32 mouse cellular contexts compared by ENCODE assay signal in genomic region chr4:82634365-82634764, GRCm38 (mm10).
DNase-seq lines count a peak whose midpoint lies in the region; ATAC-seq and TF ChIP-seq lines count a peak whose summit lies in the region.
"Had no signal": no experiment of that assay in that cellular context is flagged by ENCODE, and none has a peak within 500 bp of the region (broad histone marks: within the 10 kb centered on the region; RNA-seq: fewer than 3 reads in every experiment).

No protein-coding gene starts in this region.

- ATAC-seq in heart, embryonic 12.5 days (ENCODE audit: insufficient number of reproducible peaks, low FRiP score): no peak
- ATAC-seq in limb, embryonic 11.5 days (ENCODE audit: insufficient number of reproducible peaks, low FRiP score, low TSS enrichment, low read depth): 0 out of 2 replicates have a peak, but pooled peaks have one; percentile 76
- peak; percentile 60; the same call in 1 of the 2 replicates for ATAC-seq in limb, embryonic 14.5 days (ENCODE audit: low FRiP score, low read depth)
- ATAC-seq: forebrain, embryonic 15.5 days; inflammation-experienced regulatory T-cells, adult 6 months; intestine, embryonic 16.5 days; Patski had no signal

- H3K4me2 ChIP-seq in heart, embryonic 12.5 days: no peak overlapping the region
- no peak overlapping the region for H3K4me2 ChIP-seq in limb, embryonic 11.5 days (ENCODE audit: low read depth, severe bottlenecking)
- H3K4me2 ChIP-seq in limb, embryonic 14.5 days (replicated peaks; ENCODE audit: low read depth, low read length, severe bottlenecking): no peak overlapping the region
- H3K4me2 ChIP-seq: embryonic facial prominence, embryonic 13.5 days; forebrain, embryonic 12.5 days; forebrain, embryonic 15.5 days; heart, embryonic 11.5 days; heart, embryonic 15.5 days; hindbrain, embryonic 12.5 days; hindbrain, embryonic 15.5 days had no signal

- TF ChIP-seq POLR2A in limb, embryonic 14.5 days (IDR thresholded peaks at IDR 0.05; ENCODE audit: borderline replicate concordance, extremely low read depth, insufficient read depth, insufficient read length): no peak

- DNase-seq in heart, adult 11 months: peak; percentile 40
- peak; percentile 77 for DNase-seq in limb, embryonic 11.5 days (ENCODE audit: low spot score)
- DNase-seq in limb, embryonic 14.5 days (ENCODE audit: low spot score): no peak
- DNase-seq in heart, postnatal 14 days: no peak
- no peak for DNase-seq in heart, adult 9 months (ENCODE audit: low spot score in 2 of 2)
- no peak for DNase-seq in heart, adult 18-20 months
- DNase-seq: adrenal gland, postnatal 10 days; adrenal gland, postnatal 36 days; B cell, adult 2 months; cerebellum, adult 18-20 months; cerebellum, adult 9-10 months; cerebellum, postnatal 14 days; gastrocnemius, adult 2 months; gastrocnemius, postnatal 14 days; heart, adult 2 months; heart, postnatal 10 days; heart, postnatal 4 days had no signal

- no peak overlapping the region for H3K27ac ChIP-seq in heart, embryonic 12.5 days (ENCODE audit: poor library complexity, severe bottlenecking)
- no peak overlapping the region for H3K27ac ChIP-seq in limb, embryonic 11.5 days (replicated peaks; ENCODE audit: low read depth, low read length)
- H3K27ac ChIP-seq in limb, embryonic 14.5 days (replicated peaks; ENCODE audit: low read depth, low read length): no peak overlapping the region
- H3K27ac ChIP-seq: embryonic facial prominence, embryonic 10.5 days; embryonic facial prominence, embryonic 13.5 days; forebrain, embryonic 12.5 days; forebrain, embryonic 15.5 days; gastrocnemius, adult 2 months; heart, adult 2 months; heart, embryonic 15.5 days; hindbrain, embryonic 12.5 days; hindbrain, embryonic 15.5 days had no signal

- no peaks in the 10 kb centered on the region for H3K36me3 ChIP-seq in heart, embryonic 12.5 days
- H3K36me3 ChIP-seq in limb, embryonic 11.5 days (ENCODE audit: control insufficient read depth, insufficient read depth, low read length): no peaks in the 10 kb centered on the region
- no peaks in the 10 kb centered on the region for H3K36me3 ChIP-seq in limb, embryonic 14.5 days (ENCODE audit: control insufficient read depth, insufficient read depth, low read length)
- H3K36me3 ChIP-seq: embryonic facial prominence, embryonic 10.5 days; embryonic facial prominence, embryonic 13.5 days; forebrain, embryonic 12.5 days; forebrain, embryonic 15.5 days; G1E; heart, embryonic 15.5 days; hindbrain, embryonic 12.5 days; hindbrain, embryonic 15.5 days had no signal

- H3K4me3 ChIP-seq in heart, embryonic 12.5 days: no peak overlapping the region
- H3K4me3 ChIP-seq in limb, embryonic 11.5 days (ENCODE audit: low read depth, low read length): no peak overlapping the region
- no peak overlapping the region for H3K4me3 ChIP-seq in limb, embryonic 14.5 days (replicated peaks; ENCODE audit: low read length)
- H3K4me3 ChIP-seq: embryonic facial prominence, embryonic 10.5 days; embryonic facial prominence, embryonic 13.5 days; erythroblast, embryonic 14.5 days; forebrain, embryonic 12.5 days; forebrain, embryonic 15.5 days; gastrocnemius, adult 2 months; heart, adult 2 months; heart, embryonic 15.5 days; hindbrain, embryonic 12.5 days; hindbrain, embryonic 15.5 days had no signal

- no peaks in the 10 kb centered on the region for H3K4me1 ChIP-seq in heart, embryonic 12.5 days (replicated peaks)
- H3K4me1 ChIP-seq in limb, embryonic 11.5 days (ENCODE audit: control insufficient read depth, insufficient read depth, low read length): peaks cover 3% of the 10 kb centered on the region; the same call in 1 of the 2 replicates
- 0 out of 2 replicates have a peak, but pooled peaks cover 2% of the 10 kb centered on the region for H3K4me1 ChIP-seq in limb, embryonic 14.5 days (ENCODE audit: control insufficient read depth, insufficient read depth, low read length)
- H3K4me1 ChIP-seq: embryonic facial prominence, embryonic 10.5 days; forebrain, embryonic 12.5 days; heart, embryonic 15.5 days; hindbrain, embryonic 15.5 days had no signal

- no peaks in the 10 kb centered on the region for H3K27me3 ChIP-seq in heart, embryonic 12.5 days (replicated peaks)
- H3K27me3 ChIP-seq in limb, embryonic 11.5 days (ENCODE audit: control insufficient read depth, insufficient read depth, low read length): no peaks in the 10 kb centered on the region
- no peaks in the 10 kb centered on the region for H3K27me3 ChIP-seq in limb, embryonic 14.5 days (ENCODE audit: control insufficient read depth, insufficient read depth, low read length)
- H3K27me3 ChIP-seq: CH12.LX; embryonic facial prominence, embryonic 13.5 days; forebrain, embryonic 12.5 days; forebrain, embryonic 15.5 days; heart, embryonic 15.5 days; hindbrain, embryonic 12.5 days; hindbrain, embryonic 15.5 days; Patski had no signal

- H3K9ac ChIP-seq in heart, embryonic 12.5 days: no peak overlapping the region
- H3K9ac ChIP-seq in limb, embryonic 11.5 days (ENCODE audit: low read length): no peak overlapping the region
- H3K9ac ChIP-seq in limb, embryonic 14.5 days (ENCODE audit: low read depth, low read length, severe bottlenecking): no peak overlapping the region
- H3K9ac ChIP-seq: embryonic facial prominence, embryonic 13.5 days; forebrain, embryonic 12.5 days; forebrain, embryonic 15.5 days; heart, embryonic 15.5 days; hindbrain, embryonic 12.5 days; hindbrain, embryonic 15.5 days had no signal

- WGBS in heart, embryonic 12.5 days: 82% methylated on average over 7 of the region's 7 CpGs
- 39% methylated on average over 7 of the region's 7 CpGs for WGBS in limb, embryonic 11.5 days
- WGBS in limb, embryonic 14.5 days: 30% methylated on average over 7 of the region's 7 CpGs

- intact Hi-C loops in heart, postnatal 14 days (cut with DNase I): no loop called here

- no peaks in the 10 kb centered on the region for H3K9me3 ChIP-seq in heart, embryonic 12.5 days (replicated peaks)
- no peaks in the 10 kb centered on the region for H3K9me3 ChIP-seq in limb, embryonic 11.5 days (ENCODE audit: control insufficient read depth, low read length)
- H3K9me3 ChIP-seq in limb, embryonic 14.5 days (ENCODE audit: control insufficient read depth, low read length): no peaks in the 10 kb centered on the region
- H3K9me3 ChIP-seq: embryonic facial prominence, embryonic 10.5 days; embryonic facial prominence, embryonic 13.5 days; forebrain, embryonic 12.5 days; forebrain, embryonic 15.5 days; heart, embryonic 15.5 days; hindbrain, embryonic 12.5 days; hindbrain, embryonic 15.5 days had no signal

Comparison
In these comparisons a context has a peak if more than half of its experiments do, and no peak if none do; other contexts are left out.
1. DNase-seq: peak in heart, adult 11 months (single experiment) and limb, embryonic 11.5 days (single experiment); none in limb, embryonic 14.5 days (single experiment), heart, postnatal 14 days (0 of 2), heart, adult 9 months (0 of 2) and heart, adult 18-20 months (0 of 2).